Mouse (Mus musculus) bone marrow, adult 2 months (tissue): Measurements from ENCODE around the gene Myoz1. TPM values are rescaled to one million over a fixed set of nuclear protein-coding genes. Genes with fewer than 3 reads are reported as not detected.

ENCODE experiments used
- H3K27ac ChIP-seq: fragments of 200-500 bp; 2 replicates; pipeline ENCODE4 v1.5.1; 2012; ENCODE audit warnings: low read depth, mild to moderate bottlenecking, control low read depth, inconsistent platforms, low read length; ENCODE audit not compliant: control insufficient read depth, poor library complexity, insufficient read depth
- H3K4me1 ChIP-seq: fragments of 200-500 bp; 2 replicates; pipeline ENCODE4 v1.6.1; 2011; ENCODE audit warnings: low read length; ENCODE audit not compliant: control insufficient read depth, insufficient read depth
- H3K4me3 ChIP-seq: fragments of 200-500 bp; replicated peaks from 2 replicates; pipeline ENCODE3; 2011; ENCODE audit warnings: mild to moderate bottlenecking, low read depth, low read length, control low read depth; ENCODE audit not compliant: control insufficient read depth
- CTCF ChIP-seq: fragments of 200-500 bp; IDR thresholded peaks from 2 replicates; pipeline ENCODE4 v1.5.1; 2011; ENCODE audit warnings: low read length, control low read depth; ENCODE audit not compliant: control insufficient read depth, insufficient read depth
- POLR2A ChIP-seq: fragments of 200-500 bp; IDR thresholded peaks from 2 replicates; pipeline ENCODE4 v1.6.1; 2011; ENCODE audit warnings: low read depth, mild to moderate bottlenecking, control low read depth, low read length, borderline replicate concordance; ENCODE audit not compliant: control insufficient read depth
- WGBS: fragments of 180-500 bp; shearing (Covaris S2); methylation state at CpG from one replicate; pipeline ENCODE4 v1.1.7; 2018; 5-methylcytosine and 5-hydroxymethylcytosine counted together
- polyA plus RNA-seq: library from polyadenylated mRNA; stranded (reverse); fragments of >200 nt; gene quantifications from 2 replicates; pipeline ENCODE4 v1.2.4, GENCODE M21; 2011; ENCODE audit warnings: low replicate concordance; ENCODE audit not compliant: missing spikeins, insufficient read depth, insufficient read length

Myoz1 gene
- polyA plus RNA-seq, 1 experiment: 4.7 TPM

DNA sequence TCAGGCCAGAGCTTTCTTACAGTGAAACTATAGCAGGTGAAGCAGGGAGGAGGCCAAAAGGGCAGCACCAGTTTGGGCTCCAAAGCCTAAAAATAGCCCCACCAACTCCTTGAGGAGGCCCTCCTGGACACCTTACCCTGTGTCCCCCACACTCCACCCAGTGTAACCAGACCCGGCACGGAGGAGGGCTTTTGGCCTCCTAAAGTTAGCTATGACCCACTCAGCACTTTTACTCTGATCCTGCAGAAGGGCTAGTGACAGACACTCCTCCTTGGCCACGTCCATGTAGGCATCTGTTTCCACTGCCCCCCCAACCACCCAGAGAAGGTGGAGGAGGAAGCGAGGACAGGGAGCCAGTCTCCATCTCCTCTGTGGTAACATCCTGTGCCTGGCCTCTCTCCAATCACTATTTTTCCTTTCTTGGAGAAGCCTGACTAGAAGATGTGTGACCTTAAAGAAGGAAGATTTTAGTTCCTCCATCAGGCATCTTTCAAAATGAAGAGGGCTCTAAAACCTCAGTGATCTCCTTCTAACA is 4.6 kb downstream of the Myoz1 start:
- no peak overlapping the region for H3K4me3 ChIP-seq
- WGBS: 55% methylated on average over 4 of the region's 4 CpGs
- TF ChIP-seq POLR2A (no peak), CTCF (no peak)
- no peak overlapping the region for H3K27ac ChIP-seq
- peaks cover 3% of the 10 kb centered on the region for H3K4me1 ChIP-seq

DNA sequence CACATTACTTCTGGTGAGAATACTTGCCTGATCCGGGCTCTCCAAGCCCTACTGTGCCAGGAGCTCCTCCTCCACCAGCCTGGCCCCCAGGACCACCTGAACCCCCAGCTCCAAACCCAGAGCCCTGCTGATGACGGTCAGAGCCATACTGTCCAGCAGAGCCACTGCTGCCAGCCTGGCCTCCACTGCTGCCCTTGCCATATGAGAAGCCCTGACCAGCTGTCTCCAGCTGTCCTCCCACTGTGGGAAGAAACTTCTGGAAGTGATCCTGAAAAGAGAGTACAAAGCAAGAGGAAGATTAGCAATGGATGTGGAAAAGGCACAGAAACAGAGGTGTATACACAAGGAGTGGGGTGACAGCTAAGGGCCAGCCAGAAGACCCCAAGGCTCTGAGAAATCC is 5.3 kb downstream of the Myoz1 start:
- H3K4me3 ChIP-seq: no peak overlapping the region
- 85% methylated on average over 2 of the region's 2 CpGs for WGBS

DNA sequence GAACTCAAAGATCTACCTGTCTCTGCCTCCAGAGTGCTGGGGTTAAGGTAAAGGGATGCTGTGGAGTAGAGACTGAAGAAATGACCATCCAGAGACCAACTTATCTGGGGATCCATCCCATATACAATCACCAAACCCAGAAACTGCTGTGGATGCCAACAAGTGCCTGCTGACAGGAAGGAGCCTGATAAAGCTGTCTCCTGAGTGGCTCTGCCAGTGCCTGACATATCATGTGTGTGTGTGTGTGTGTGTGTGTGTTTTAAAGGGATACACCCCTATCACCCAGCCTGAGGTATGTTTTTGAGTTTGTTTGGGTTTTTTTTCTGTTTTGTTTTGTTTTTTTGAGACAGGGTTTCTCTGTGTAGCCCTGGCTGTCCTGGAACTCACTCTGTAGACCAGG is 10.0 kb downstream of the Myoz1 start:
- Histone ChIP-seq H3K4me3 (no peak overlapping the region), H3K27ac (no peak overlapping the region), H3K4me1 (no peaks in the 10 kb centered on the region)
- TF ChIP-seq POLR2A: no peak
- no peak for TF ChIP-seq CTCF

More for the DNA sequence above, 5.3 kb downstream of the Myoz1 start:
- no peak overlapping the region for H3K27ac ChIP-seq
- TF ChIP-seq POLR2A (no peak), CTCF (no peak)
- H3K4me1 ChIP-seq: peaks cover 3% of the 10 kb centered on the region

- 54% methylated on average over 3 of the region's 3 CpGs for WGBS
These were observed 10.8 kb downstream of the Myoz1 start for GRCm38 (mm10) chr14:20645547-20645946.

GRCm38 (mm10) chr14:20641438-20641875 is 14.9 kb downstream of the Myoz1 start:
- WGBS: 15% methylated on average over 10 of the region's 10 CpGs
- peak overlapping the region; percentile 87 for H3K4me3 ChIP-seq
- TF ChIP-seq POLR2A (no peak), CTCF (no peak)
- no peaks in the 10 kb centered on the region for H3K4me1 ChIP-seq
- peak overlapping the region; percentile 71; the same call in 1 of the 2 replicates for H3K27ac ChIP-seq

More at GRCm38 (mm10) chr14:20645547-20645946, 10.8 kb downstream of the Myoz1 start:
- Histone ChIP-seq H3K4me1 (no peaks in the 10 kb centered on the region), H3K4me3 (no peak overlapping the region), H3K27ac (no peak overlapping the region)
- TF ChIP-seq CTCF (no peak), POLR2A (no peak)

DNA sequence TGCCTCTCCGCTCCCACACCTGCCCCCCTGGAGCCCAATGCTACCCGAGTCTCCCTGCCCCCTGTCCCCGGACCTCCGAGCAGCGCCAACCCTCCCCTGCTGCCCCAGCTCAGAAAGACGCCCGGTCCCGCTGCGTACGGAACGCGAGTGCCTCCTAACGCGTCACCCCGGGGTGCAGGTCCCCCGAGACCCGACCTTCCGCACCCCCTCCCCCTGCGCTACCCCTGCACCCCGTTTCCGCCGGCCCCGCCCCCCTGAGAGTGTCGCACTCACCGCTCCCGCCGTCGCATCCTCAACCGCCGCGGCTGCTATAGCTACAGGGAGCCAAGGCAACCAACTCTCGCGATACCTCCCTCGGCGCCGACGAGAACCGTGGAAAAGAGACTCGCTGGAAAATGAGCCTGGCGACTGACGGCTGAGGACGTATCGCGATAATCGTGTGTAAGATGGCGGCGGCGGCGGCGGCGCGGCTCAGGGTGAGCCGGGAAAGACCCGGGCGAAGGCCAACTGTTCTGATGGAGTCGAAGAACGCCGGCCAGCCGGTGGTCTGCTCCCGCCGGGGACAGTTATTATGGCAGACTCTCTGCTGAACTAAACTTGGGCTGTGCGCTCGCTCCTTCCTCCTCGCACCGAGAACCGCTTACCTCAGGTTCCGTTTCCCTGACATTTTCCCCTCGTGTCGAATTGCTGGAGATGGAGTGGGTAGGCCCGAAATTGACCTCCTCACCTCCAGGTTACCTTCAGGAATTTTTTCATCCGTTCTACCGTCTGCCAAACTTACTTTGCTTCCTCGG is 15.5 kb downstream of the Myoz1 start, which contains the start of gene Usp54:
Gene Usp54, minus strand, starts transcription at position 420 of the 794 bp plus-strand sequence.
- Histone ChIP-seq H3K27ac (peak within 1 kb of the TSS; percentile 71), H3K4me3 (peak within 1 kb of the TSS; percentile 87), H3K4me1 (no peaks in the 10 kb centered on the region)
- WGBS: under 1% methylated on average over 73 of the region's 73 CpGs
- TF ChIP-seq CTCF (no peak), POLR2A (peak; percentile 87)

DNA sequence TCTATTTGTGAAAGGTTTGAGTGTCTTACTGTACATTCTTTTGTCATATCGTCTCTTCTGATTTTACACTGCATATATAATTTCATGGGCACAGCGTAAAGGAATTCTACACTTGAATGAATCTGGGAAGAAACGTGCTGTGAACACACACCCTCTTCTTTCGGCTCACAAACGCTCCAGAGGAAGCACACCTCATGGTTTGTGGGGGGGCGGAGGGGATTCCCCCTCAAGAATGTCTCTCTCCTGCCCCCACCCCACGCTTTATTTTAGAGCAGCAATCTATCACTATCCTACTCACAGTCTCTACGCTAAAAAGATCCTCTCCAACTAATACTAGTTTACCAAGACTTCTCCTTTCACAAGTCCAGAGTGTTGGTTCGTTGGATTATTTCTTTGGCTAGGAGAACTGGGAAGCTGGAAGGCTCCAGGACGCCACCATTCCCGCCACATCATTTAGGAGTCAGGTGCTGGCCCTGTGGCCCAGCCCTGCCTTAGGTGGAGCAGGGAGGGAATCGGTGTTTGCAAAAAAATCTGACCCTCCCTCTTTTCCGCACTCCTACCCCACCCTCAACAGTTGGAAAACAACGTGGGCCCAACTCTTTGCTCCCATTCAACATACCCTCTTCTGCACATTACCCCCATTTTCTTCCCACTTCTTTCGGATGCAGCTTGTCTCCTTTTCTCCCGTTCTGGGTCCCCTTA is 16.3 kb downstream of the Myoz1 start:
- 2% methylated on average over 16 of the region's 16 CpGs for WGBS
- Histone ChIP-seq H3K4me1 (no peaks in the 10 kb centered on the region), H3K27ac (peak overlapping the region; percentile 66), H3K4me3 (peak overlapping the region; percentile 87)
- TF ChIP-seq POLR2A (no peak), CTCF (no peak)

DNA sequence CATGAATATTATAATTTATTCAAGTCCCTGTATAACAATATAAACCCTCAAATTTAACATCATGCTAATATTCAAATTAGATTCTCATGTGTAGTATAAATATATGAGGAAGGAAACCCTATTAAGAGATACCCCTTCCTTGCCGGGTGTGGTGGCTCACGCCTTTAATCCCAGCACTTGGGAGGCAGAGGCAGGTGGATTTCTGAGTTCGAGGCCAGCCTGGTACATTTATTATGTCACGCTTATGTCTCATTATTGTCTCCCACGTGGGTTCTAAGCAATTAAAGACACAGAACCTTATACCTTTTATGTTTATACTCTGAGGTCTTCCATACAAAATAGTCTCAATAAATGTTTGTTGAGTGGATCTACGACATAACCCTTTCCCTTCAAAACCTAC is 17.6 kb downstream of the Myoz1 start:
- Histone ChIP-seq H3K4me1 (no peaks in the 10 kb centered on the region), H3K4me3 (no peak overlapping the region), H3K27ac (no peak overlapping the region)
- WGBS: 68% methylated on average over 6 of the region's 6 CpGs
- TF ChIP-seq CTCF (no peak), POLR2A (no peak)
